Mouse (Mus musculus) lung, adult 2 months (tissue): Measurements from ENCODE around the gene Nubp1.

Experiments used
- CTCF ChIP-seq: fragments of 200-500 bp; IDR thresholded peaks from 2 replicates; pipeline ENCODE4 v1.5.1; 2011; ENCODE audit warnings: mild to moderate bottlenecking, low read length, control low read depth; ENCODE audit not compliant: insufficient read depth
- POLR2A ChIP-seq: fragments of 200-500 bp; IDR thresholded peaks from 2 replicates; pipeline ENCODE4 v1.6.1; 2011; ENCODE audit warnings: low read depth, mild to moderate bottlenecking, control low read depth, low read length, borderline replicate concordance; ENCODE audit errors: extremely low read depth

DNA sequence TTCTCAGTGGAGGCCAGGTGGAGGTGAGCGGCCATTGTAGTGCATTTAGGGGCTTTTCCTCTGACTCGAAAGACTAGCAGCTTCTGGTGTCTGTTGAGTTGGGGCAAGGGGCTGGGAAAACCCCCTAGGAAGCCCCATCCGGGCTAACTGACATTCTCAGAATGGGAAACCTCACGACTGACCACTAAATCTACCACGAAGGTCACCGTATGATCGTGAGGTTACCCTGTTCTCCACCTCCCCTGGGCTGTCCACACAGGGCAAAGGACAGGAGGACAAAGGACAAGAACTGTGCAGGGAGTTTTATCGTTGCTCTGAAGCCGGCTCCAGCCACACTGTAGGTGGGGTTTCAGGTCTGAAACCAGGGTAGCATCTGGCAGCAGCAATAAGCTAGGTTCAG is 37.2 kb downstream of the Nubp1 start:
- TF ChIP-seq CTCF (no peak), POLR2A (no peak)
